Mouse (Mus musculus) B cell, adult 62 days (primary cell): Measurements from ENCODE around the gene Atm. TPM values are rescaled to one million over a fixed set of nuclear protein-coding genes. Genes with fewer than 3 reads are reported as not detected.

ENCODE experiments used
- total RNA-seq: library from RNA; stranded (reverse); gene quantifications from 4 replicates; pipeline ENCODE4 v1.2.4, GENCODE M21; 2023

The Atm gene
- total RNA-seq: 52.0 to 67.0 TPM (median 60.7 TPM) in 4 replicates

DNA sequence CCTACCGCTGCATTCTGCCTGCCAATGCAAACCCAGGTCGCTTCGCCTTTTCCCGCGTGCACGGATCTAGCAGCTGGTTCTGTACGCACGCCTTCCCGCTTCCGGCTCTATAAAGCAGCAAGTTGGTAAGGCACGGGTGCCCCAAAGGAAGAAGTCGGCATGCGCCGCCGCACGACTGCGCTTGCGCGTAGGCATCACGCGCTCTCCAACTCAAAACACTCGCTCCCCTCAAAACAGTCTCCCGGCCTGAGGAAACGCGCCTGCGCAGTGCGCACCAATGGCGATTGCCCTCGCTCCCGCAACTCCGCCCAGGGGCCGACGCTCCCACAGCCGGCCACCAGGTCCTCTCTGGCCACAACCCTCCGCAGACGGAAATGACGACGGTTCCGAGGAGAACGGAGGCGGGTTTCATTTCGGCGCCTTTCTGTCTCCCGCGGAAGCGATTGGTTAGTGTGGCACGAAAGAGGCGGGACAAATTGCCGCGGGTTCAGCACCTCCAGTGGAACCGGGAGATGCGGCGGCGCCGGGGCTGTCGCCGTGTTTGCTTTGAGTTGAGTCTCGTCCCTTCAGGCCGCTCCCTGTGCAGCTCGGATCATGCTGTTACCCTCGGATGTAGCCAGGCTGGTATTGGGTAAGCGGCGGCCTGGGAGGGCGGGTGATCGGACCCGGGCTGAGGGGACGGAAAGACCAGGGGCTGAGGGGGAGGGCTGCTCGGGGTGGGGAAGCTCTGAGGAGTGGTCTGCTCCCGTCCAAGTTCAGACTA lies at the start of gene Atm, which contains the start of gene Npat:
Gene Atm (minus strand): TSS at position 183 of the 763 bp plus-strand sequence.
Gene Npat (plus strand): TSS at position 490 of the 763 bp plus-strand sequence.

GRCm38 (mm10) chr9:53402291-53402711 lies 134.2 kb downstream of the Atm start, which contains the start of gene 4930550C14Rik:
4930550C14Rik (plus strand) TSS chr9:53402325.

Other genes starting within 250 kb of the Atm start
- gene Exph5, start 235.1 kb downstream of the Atm start, total RNA-seq: not detected in 4 replicates
- 0.37 to 0.60 TPM (median 0.54 TPM) in 4 replicates for gene Kdelc2, start 152.7 kb downstream of the Atm start, total RNA-seq
- gene 4930550C14Rik, start 134.4 kb downstream of the Atm start, total RNA-seq: not detected in 4 replicates
- gene Npat, start 307 bp upstream of the Atm start, total RNA-seq: 19.2 to 25.0 TPM (median 19.9 TPM) in 4 replicates
- 18.9 to 24.8 TPM (median 22.7 TPM) in 4 replicates for gene Acat1, start 73.6 kb upstream of the Atm start, total RNA-seq
- gene Cul5, start 133.3 kb upstream of the Atm start, total RNA-seq: 31.7 to 39.7 TPM (median 38.3 TPM) in 4 replicates
- 4.3 to 6.2 TPM (median 4.9 TPM) in 4 replicates for gene Rab39, start 169.5 kb upstream of the Atm start, total RNA-seq
- gene Slc35f2, start 234.8 kb upstream of the Atm start, total RNA-seq: 2.2 to 4.1 TPM (median 3.0 TPM) in 4 replicates